Mouse (Mus musculus): ENCODE results near the gene Pip5k1b.

DNA sequence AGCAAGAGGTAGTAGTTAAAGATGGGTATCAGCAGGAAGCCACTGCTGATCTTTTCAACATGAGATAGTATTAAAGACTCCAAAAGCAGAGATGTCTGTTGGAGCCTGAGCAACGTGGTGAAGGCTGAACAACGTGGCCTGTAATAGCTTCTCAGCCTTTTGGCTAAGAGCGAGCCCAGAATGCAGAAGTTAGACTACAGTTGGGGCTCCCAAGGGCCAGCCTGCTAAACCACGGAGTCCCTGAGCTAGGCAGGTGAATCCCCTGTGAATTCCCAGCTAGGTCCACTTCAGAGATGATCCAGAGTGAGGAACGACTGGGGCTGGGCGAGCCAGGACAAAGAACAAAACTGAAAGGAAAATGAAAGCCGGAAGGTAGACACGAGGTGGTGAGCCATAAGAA is 104.9 kb downstream of the Pip5k1b start:
- TF ChIP-seq CHD2 (IDR thresholded peaks at IDR 0.05; ENCODE audit: low read depth, low read length) (no peak), HCFC1 (IDR thresholded peaks at IDR 0.05; ENCODE audit: borderline replicate concordance, insufficient read depth, low read length) (no peak), ZNF384 (IDR thresholded peaks at IDR 0.05; ENCODE audit: low read depth, low read length) (no peak), ZC3H11A (IDR thresholded peaks at IDR 0.05; ENCODE audit: borderline replicate concordance, low read depth, low read length) (no peak), MAFK (IDR thresholded peaks at IDR 0.05; ENCODE audit: insufficient read depth, low read depth, low read length) (no peak)
